15 mouse cellular contexts compared by ENCODE assay signal in the genomic region with DNA sequence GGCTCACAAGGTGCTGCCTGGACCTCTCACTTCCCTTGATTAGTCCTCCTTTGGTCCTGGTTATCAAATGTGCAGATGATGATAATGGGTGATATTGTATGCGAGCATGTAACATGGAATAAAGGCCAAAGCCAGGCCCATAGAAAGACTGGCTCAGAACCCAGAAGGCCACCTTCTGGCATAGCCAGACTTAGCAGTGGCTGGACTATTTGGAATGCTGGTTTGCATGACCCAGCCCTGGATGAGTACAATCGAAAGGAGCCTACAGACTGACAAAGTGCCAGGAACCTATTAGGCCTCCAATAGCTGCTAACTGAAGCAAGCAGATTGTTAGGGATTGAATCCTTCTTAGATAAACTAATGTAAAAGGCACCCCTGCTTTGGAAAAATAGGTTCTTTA. TPM values are rescaled to one million over a fixed set of nuclear protein-coding genes. Genes with fewer than 3 reads are reported as not detected.
DNase-seq lines count a peak whose midpoint lies in the region; ATAC-seq lines count a peak whose summit lies in the region.
"Had no signal": no experiment of that assay in that cellular context is flagged by ENCODE, and none has a peak within 500 bp of the region (broad histone marks: within the 10 kb centered on the region; RNA-seq: fewer than 3 reads in every experiment).

No protein-coding gene starts in this region.

- H3K36me3 ChIP-seq in forebrain, embryonic 10.5 days (replicated peaks): no peaks in the 10 kb centered on the region
- H3K36me3 ChIP-seq in hindbrain, embryonic 13.5 days: no peaks in the 10 kb centered on the region
- H3K36me3 ChIP-seq in midbrain, embryonic 16.5 days (ENCODE audit: control insufficient read depth, insufficient read depth, low read length): no peaks in the 10 kb centered on the region
- H3K36me3 ChIP-seq: liver, embryonic 13.5 days had no signal

- peak; percentile 70 for DNase-seq in cerebellum, adult 9-11 months
- no peak for DNase-seq in forebrain, embryonic 10.5 days (ENCODE audit: extremely low spot score, low spot score)
- no peak for DNase-seq in thymus, postnatal 0 days (ENCODE audit: low spot score)
- DNase-seq in spleen, postnatal 14 days (ENCODE audit: low spot score in 2 of 2): no peak
- DNase-seq: adrenal gland, adult 8-10 months; heart, postnatal 10 days; kidney, adult 11 months; liver, embryonic 13.5 days; lung, postnatal 10 days; right cerebral cortex, postnatal 4 days had no signal

- H3K4me3 ChIP-seq in forebrain, embryonic 10.5 days: peak overlapping the region; percentile 16; the same call in 1 of the 2 replicates
- H3K4me3 ChIP-seq in hindbrain, embryonic 13.5 days: peak overlapping the region; percentile 65
- H3K4me3 ChIP-seq in midbrain, embryonic 16.5 days (ENCODE audit: low read depth, low read length): peak overlapping the region; percentile 53
- H3K4me3 ChIP-seq: liver, embryonic 13.5 days had no signal

- H3K4me1 ChIP-seq in forebrain, embryonic 10.5 days: peaks cover 49% of the 10 kb centered on the region
- H3K4me1 ChIP-seq in hindbrain, embryonic 13.5 days (replicated peaks): peaks cover 67% of the 10 kb centered on the region
- peaks cover 53% of the 10 kb centered on the region for H3K4me1 ChIP-seq in midbrain, embryonic 16.5 days (ENCODE audit: control insufficient read depth, insufficient read depth, low read length)
- H3K4me1 ChIP-seq: liver, embryonic 13.5 days had no signal

- WGBS in forebrain, embryonic 10.5 days: 89% methylated on average over 2 of the region's 2 CpGs
- WGBS in hindbrain, embryonic 13.5 days: 63% methylated on average over 2 of the region's 2 CpGs
- WGBS in midbrain, embryonic 16.5 days: 70% methylated on average over 2 of the region's 2 CpGs

- H3K27me3 ChIP-seq in forebrain, embryonic 10.5 days (ENCODE audit: poor library complexity, severe bottlenecking): peaks cover 15% of the 10 kb centered on the region
- no peaks in the 10 kb centered on the region for H3K27me3 ChIP-seq in hindbrain, embryonic 13.5 days
- no peaks in the 10 kb centered on the region for H3K27me3 ChIP-seq in midbrain, embryonic 16.5 days (ENCODE audit: control insufficient read depth, insufficient read depth, low read depth, low read length)
- H3K27me3 ChIP-seq: liver, embryonic 13.5 days had no signal

- ATAC-seq in hindbrain, embryonic 13.5 days (ENCODE audit: low FRiP score): no peak
- no peak for ATAC-seq in midbrain, embryonic 16.5 days
- ATAC-seq in megakaryocyte, adult 5-6 weeks (ENCODE audit: poor library complexity, severe bottlenecking): no peak

- peak overlapping the region; percentile 86 for H3K4me2 ChIP-seq in hindbrain, embryonic 13.5 days
- H3K4me2 ChIP-seq in midbrain, embryonic 16.5 days (ENCODE audit: low read length): peak overlapping the region; percentile 72
- H3K4me2 ChIP-seq: liver, embryonic 13.5 days had no signal

- H3K9me3 ChIP-seq in forebrain, embryonic 10.5 days: no peaks in the 10 kb centered on the region
- H3K9me3 ChIP-seq in hindbrain, embryonic 13.5 days: no peaks in the 10 kb centered on the region
- no peaks in the 10 kb centered on the region for H3K9me3 ChIP-seq in midbrain, embryonic 16.5 days (replicated peaks; ENCODE audit: control insufficient read depth, low read length, poor library complexity, severe bottlenecking)
- H3K9me3 ChIP-seq: liver, embryonic 13.5 days had no signal

- H3K9ac ChIP-seq in hindbrain, embryonic 13.5 days: peak overlapping the region; percentile 69
- H3K9ac ChIP-seq in midbrain, embryonic 16.5 days (ENCODE audit: low read depth, low read length): 0 out of 2 replicates have a peak overlapping the region, but pooled peaks have one; percentile 52
- H3K9ac ChIP-seq: liver, embryonic 13.5 days had no signal

- H3K27ac ChIP-seq in forebrain, embryonic 10.5 days: no peak overlapping the region
- peak overlapping the region; percentile 14; the same call in 1 of the 2 replicates for H3K27ac ChIP-seq in hindbrain, embryonic 13.5 days
- H3K27ac ChIP-seq in midbrain, embryonic 16.5 days (ENCODE audit: low read length): no peak overlapping the region
- H3K27ac ChIP-seq: liver, embryonic 13.5 days had no signal

RNA-seq across cellular contexts. Expression of gene Myt1, which starts 6.3 kb away (rescaled TPM):
- 9.5 and 11.5 TPM in 2 replicates for polyA plus RNA-seq in forebrain, embryonic 10.5 days (2016; fragmentation: Nextera tagmentation; extraction: Ambion mirVana)
- polyA plus RNA-seq in hindbrain, embryonic 13.5 days (2015; fragmentation: Nextera tagmentation; extraction: Ambion mirVana): 35.0 and 36.2 TPM in 2 replicates
- polyA plus RNA-seq in midbrain, embryonic 16.5 days (2015; fragmentation: Nextera tagmentation; extraction: Ambion mirVana): 15.6 and 19.2 TPM in 2 replicates
- polyA plus RNA-seq in thymus, postnatal 0 days (2015; fragmentation: Nextera tagmentation; extraction: Ambion mirVana): not detected in 2 replicates
- not detected in 2 replicates for total RNA-seq in megakaryocyte, adult 5-6 weeks (2015)
- total RNA-seq in megakaryocyte, adult 5-6 weeks (2017): not detected in 2 replicates
- total RNA-seq: granulocyte monocyte progenitor cell, adult 5-6 weeks; heart, postnatal 10 days had no signal
- polyA plus RNA-seq: liver, embryonic 13.5 days had no signal

RNA-seq across cellular contexts. Expression of gene Oprl1, which starts 54.6 kb away (rescaled TPM):
- 4.5 and 5.2 TPM in 2 replicates for polyA plus RNA-seq in forebrain, embryonic 10.5 days (2016; fragmentation: Nextera tagmentation; extraction: Ambion mirVana)
- 79.2 and 83.9 TPM in 2 replicates for polyA plus RNA-seq in hindbrain, embryonic 13.5 days (2015; fragmentation: Nextera tagmentation; extraction: Ambion mirVana)
- polyA plus RNA-seq in midbrain, embryonic 16.5 days (2015; fragmentation: Nextera tagmentation; extraction: Ambion mirVana): 103 and 111 TPM in 2 replicates
- 0.12 and 0.14 TPM in 2 replicates for polyA plus RNA-seq in thymus, postnatal 0 days (2015; fragmentation: Nextera tagmentation; extraction: Ambion mirVana)
- total RNA-seq in megakaryocyte, adult 5-6 weeks (2015): not detected in 2 replicates
- total RNA-seq in megakaryocyte, adult 5-6 weeks (2017): not detected in 2 replicates
- total RNA-seq: granulocyte monocyte progenitor cell, adult 5-6 weeks; heart, postnatal 10 days; monocyte, adult 5-6 weeks had no signal

Comparison
In these comparisons a context has a peak if more than half of its experiments do, and no peak if none do; other contexts are left out.
1. RNA of gene Oprl1, which starts 54.6 kb away (polyA plus RNA-seq): 103 to 111 TPM in midbrain, embryonic 16.5 days and 79.2 to 83.9 TPM in hindbrain, embryonic 13.5 days; 4.5 to 5.2 TPM in forebrain, embryonic 10.5 days and 0.12 to 0.14 TPM in thymus, postnatal 0 days; every median in the first group is over 10 times any median in the second.
2. Peak in every context shown above with its lines, with median percentiles within 50 percentile points of each other: H3K4me3 ChIP-seq.